Mouse (Mus musculus): ENCODE measurements around the gene Zfp777.
A peak's percentile ranks its signal among the peaks of the same experiment; 100 is the strongest.

- peak; percentile 18; the same call in 1 of the 2 replicates for TF ChIP-seq CTCF (IDR thresholded peaks at IDR 0.05; ENCODE audit: borderline replicate concordance, extremely low read depth, insufficient read depth, insufficient read length)
- no peak for TF ChIP-seq POLR2A (IDR thresholded peaks at IDR 0.05; ENCODE audit: borderline replicate concordance, extremely low read depth, insufficient read depth, insufficient read length, poor library complexity, severe bottlenecking)
Measured at GRCm38 (mm10) chr6:47978897-47979368, 69.8 kb downstream of the Zfp777 start.

Measured in brain, embryonic 14.5 days (tissue).